Mouse (Mus musculus) brain, embryonic 14.5 days (tissue): ENCODE measurements at regions not wholly inside any gene's neighbourhood (a gene's known extent, or its start where the extent isn't known, plus 50 kb on each side); places are given as distances from the start of the nearest gene placed in this dataset.

Source experiments
- CTCF ChIP-seq: fragments of 200-500 bp; IDR thresholded peaks from 2 replicates; pipeline ENCODE4 v1.5.1; 2012; ENCODE audit warnings: inconsistent platforms, mild to moderate bottlenecking, moderate library complexity, borderline replicate concordance; ENCODE audit not compliant: insufficient read depth, insufficient read length; ENCODE audit errors: extremely low read depth
- POLR2A ChIP-seq: fragments of 200-500 bp; IDR thresholded peaks from 2 replicates; pipeline ENCODE4 v1.6.1; 2012; ENCODE audit warnings: mild to moderate bottlenecking, inconsistent platforms, borderline replicate concordance; ENCODE audit not compliant: poor library complexity, insufficient read depth, insufficient read length, severe bottlenecking; ENCODE audit errors: extremely low read depth

DNA sequence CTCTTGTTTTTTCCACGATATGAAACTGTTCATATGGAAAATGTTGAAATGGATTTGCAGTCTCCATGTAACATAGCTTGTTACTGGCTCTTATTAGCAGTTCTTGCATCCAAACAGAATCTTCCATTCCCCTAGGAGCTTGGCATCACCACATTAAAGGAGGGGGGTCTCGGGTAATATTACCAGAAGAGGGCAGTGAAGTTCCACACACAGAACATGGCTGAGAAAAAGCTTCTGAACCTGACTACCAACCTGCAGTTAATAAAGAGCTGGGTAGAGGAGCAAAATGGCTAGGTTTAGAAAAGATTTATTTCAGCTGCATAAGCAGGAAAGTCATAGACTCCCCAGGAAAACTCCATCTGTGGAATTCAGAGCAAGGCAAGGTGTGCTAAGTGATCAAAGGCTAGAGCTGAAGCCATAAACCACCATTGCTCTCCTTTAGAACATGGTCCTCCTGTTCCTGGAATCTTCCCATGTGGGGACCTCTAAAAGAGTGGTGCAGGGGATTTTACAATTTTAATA, 1157.9 kb upstream of the Sel1l start:
- TF ChIP-seq CTCF: peak; percentile 49; the same call in 1 of the 2 replicates
- TF ChIP-seq POLR2A: no peak
